In genomic region chr5:121998981-121999795, GRCm38 (mm10) we compare ENCODE assay signal across 9 mouse cellular contexts. TPM values are rescaled to one million over a fixed set of nuclear protein-coding genes. Genes with fewer than 3 reads are reported as not detected.
A peak's percentile ranks its signal among the peaks of the same experiment; 100 is the strongest.
DNase-seq lines count a peak whose midpoint lies in the region; ATAC-seq lines count a peak whose summit lies in the region.
"Had no signal": no experiment of that assay in that cellular context is flagged by ENCODE, and none has a peak within 500 bp of the region (broad histone marks: within the 10 kb centered on the region; RNA-seq: fewer than 3 reads in every experiment).

No protein-coding gene starts in this region.

- no peak overlapping the region for H3K9ac ChIP-seq in midbrain, embryonic 13.5 days (replicated peaks)
- no peak overlapping the region for H3K9ac ChIP-seq in embryonic facial prominence, embryonic 11.5 days (replicated peaks; ENCODE audit: low read length)

- H3K36me3 ChIP-seq in midbrain, embryonic 10.5 days, result no peaks in the 10 kb centered on the region
- no peaks in the 10 kb centered on the region for H3K36me3 ChIP-seq in midbrain, embryonic 13.5 days
- no peaks in the 10 kb centered on the region for H3K36me3 ChIP-seq in embryonic facial prominence, embryonic 11.5 days (replicated peaks; ENCODE audit: control insufficient read depth, insufficient read depth, low read depth, low read length)
- H3K36me3 ChIP-seq in limb, embryonic 10.5 days, result no peaks in the 10 kb centered on the region

- no peak for ATAC-seq in midbrain, embryonic 13.5 days
- no peak for ATAC-seq in embryonic facial prominence, embryonic 11.5 days (replicated peaks; ENCODE audit: insufficient number of reproducible peaks, low FRiP score, low TSS enrichment, low read depth)

- no peak overlapping the region for H3K4me3 ChIP-seq in midbrain, embryonic 10.5 days
- H3K4me3 ChIP-seq in midbrain, embryonic 13.5 days (replicated peaks), result no peak overlapping the region
- H3K4me3 ChIP-seq in embryonic facial prominence, embryonic 11.5 days (ENCODE audit: low read depth, low read length), result no peak overlapping the region
- H3K4me3 ChIP-seq in limb, embryonic 10.5 days, result no peak overlapping the region
- H3K4me3 ChIP-seq: myocyte had no signal

- H3K4me1 ChIP-seq in midbrain, embryonic 10.5 days, result peaks cover 66% of the 10 kb centered on the region
- peaks cover 50% of the 10 kb centered on the region for H3K4me1 ChIP-seq in midbrain, embryonic 13.5 days (replicated peaks)
- H3K4me1 ChIP-seq in embryonic facial prominence, embryonic 11.5 days (ENCODE audit: control insufficient read depth, insufficient read depth, low read length), result no peaks in the 10 kb centered on the region
- H3K4me1 ChIP-seq in limb, embryonic 10.5 days, result peaks cover 20% of the 10 kb centered on the region

- H3K27ac ChIP-seq in midbrain, embryonic 10.5 days (replicated peaks), result 0 out of 2 replicates have a peak overlapping the region, but pooled peaks have one; percentile 30
- H3K27ac ChIP-seq in midbrain, embryonic 13.5 days, result no peak overlapping the region
- no peak overlapping the region for H3K27ac ChIP-seq in embryonic facial prominence, embryonic 11.5 days (replicated peaks; ENCODE audit: low read depth, low read length)
- no peak overlapping the region for H3K27ac ChIP-seq in limb, embryonic 10.5 days

- WGBS in midbrain, embryonic 10.5 days, result 63% methylated on average over 10 of the region's 10 CpGs
- WGBS in midbrain, embryonic 13.5 days, result 63% methylated on average over 10 of the region's 10 CpGs
- 62% methylated on average over 10 of the region's 10 CpGs for WGBS in embryonic facial prominence, embryonic 11.5 days
- WGBS in limb, embryonic 10.5 days, result 59% methylated on average over 10 of the region's 10 CpGs

- DNase-seq in midbrain, embryonic 10.5 days (ENCODE audit: low spot score), result peak; percentile 67
- DNase-seq in adrenal gland, postnatal 25 days, result peak; percentile 82
- peak; percentile 75 for DNase-seq in embryonic facial prominence, embryonic 11.5 days (ENCODE audit: low spot score)
- DNase-seq in induced T-regulatory cell, adult 2 months (ENCODE audit: low read depth), result peak; percentile 62
- DNase-seq in limb, embryonic 10.5 days (ENCODE audit: low spot score), result peak; percentile 86
- DNase-seq in retina, postnatal 7 days (ENCODE audit: low read depth, low spot score), result peak; percentile 23
- DNase-seq in urinary bladder, adult 2 months (ENCODE audit: low spot score), result peak; percentile 56

- no peaks in the 10 kb centered on the region for H3K27me3 ChIP-seq in midbrain, embryonic 10.5 days (ENCODE audit: low read depth, poor library complexity, severe bottlenecking)
- H3K27me3 ChIP-seq in midbrain, embryonic 13.5 days, result no peaks in the 10 kb centered on the region
- no peaks in the 10 kb centered on the region for H3K27me3 ChIP-seq in embryonic facial prominence, embryonic 11.5 days (ENCODE audit: control insufficient read depth, insufficient read depth, low read length)
- no peaks in the 10 kb centered on the region for H3K27me3 ChIP-seq in limb, embryonic 10.5 days (ENCODE audit: low read depth, poor library complexity, severe bottlenecking)

- no peaks in the 10 kb centered on the region for H3K9me3 ChIP-seq in midbrain, embryonic 10.5 days (replicated peaks)
- H3K9me3 ChIP-seq in midbrain, embryonic 13.5 days, result no peaks in the 10 kb centered on the region
- H3K9me3 ChIP-seq in embryonic facial prominence, embryonic 11.5 days (replicated peaks; ENCODE audit: control insufficient read depth, low read length), result no peaks in the 10 kb centered on the region
- H3K9me3 ChIP-seq in limb, embryonic 10.5 days (replicated peaks), result no peaks in the 10 kb centered on the region

- H3K4me2 ChIP-seq in midbrain, embryonic 13.5 days (replicated peaks), result no peak overlapping the region
- no peak overlapping the region for H3K4me2 ChIP-seq in embryonic facial prominence, embryonic 11.5 days (ENCODE audit: low read depth, low read length)

RNA-seq across cellular contexts. Expression of gene Cux2, which starts 50.7 kb away (rescaled TPM):
- 6.4 and 10.2 TPM in 2 replicates for polyA plus RNA-seq in midbrain, embryonic 10.5 days (2016; fragmentation: Nextera tagmentation; extraction: Ambion mirVana)
- polyA plus RNA-seq in midbrain, embryonic 13.5 days (2015; fragmentation: Nextera tagmentation; extraction: Ambion mirVana), result 22.7 and 23.8 TPM in 2 replicates
- total RNA-seq in adrenal gland, postnatal 25 days (2021), result 20.9 and 29.8 TPM in 2 replicates
- 4.5 and 6.2 TPM in 2 replicates for polyA plus RNA-seq in embryonic facial prominence, embryonic 11.5 days (2014; fragmentation: Nextera tagmentation; extraction: Ambion mirVana)
- 2.9 and 4.4 TPM in 2 replicates for polyA plus RNA-seq in limb, embryonic 10.5 days (2016; fragmentation: Nextera tagmentation; extraction: Ambion mirVana)
- 4.7 and 5.1 TPM in 2 replicates for polyA plus RNA-seq in urinary bladder, adult 2 months (2012; rRNA removed)

Comparison
In these comparisons a context has a peak if more than half of its experiments do, and no peak if none do; other contexts are left out.
1. DNase-seq: peak in every context shown above with its lines; median percentile 86 in limb, embryonic 10.5 days; 82 in adrenal gland, postnatal 25 days; 75 in embryonic facial prominence, embryonic 11.5 days; 67 in midbrain, embryonic 10.5 days; 62 in induced T-regulatory cell, adult 2 months; 56 in urinary bladder, adult 2 months; 23 in retina, postnatal 7 days.